Mouse (Mus musculus): ENCODE measurements around the gene Cnnm4. TPM values are rescaled to one million over a fixed set of nuclear protein-coding genes. Genes with fewer than 3 reads are reported as not detected.

Cnnm4 gene
- polyA plus RNA-seq, 1 experiment from 2014 or later, result 14.1 TPM

GRCm38 (mm10) chr1:36493299-36493698 lies 21.9 kb downstream of the Cnnm4 start:
- Histone ChIP-seq H3K27me3 (ENCODE audit: control insufficient read depth, insufficient read depth, low read length) (no peaks in the 10 kb centered on the region), H3K9ac (replicated peaks; ENCODE audit: low read depth, low read length) (no peak overlapping the region), H3K27ac (ENCODE audit: low read length) (no peak overlapping the region), H3K4me3 (ENCODE audit: low read depth, low read length) (no peak overlapping the region), H3K4me2 (replicated peaks; ENCODE audit: low read depth, low read length) (no peak overlapping the region), H3K9me3 (ENCODE audit: control insufficient read depth, low read depth, low read length) (no peaks in the 10 kb centered on the region), H3K4me1 (ENCODE audit: control insufficient read depth, insufficient read depth, low read length) (peaks cover 5% of the 10 kb centered on the region; the same call in 1 of the 2 replicates), H3K36me3 (ENCODE audit: control insufficient read depth, insufficient read depth, low read length) (no peaks in the 10 kb centered on the region)
- WGBS, result 74% methylated on average over 6 of the region's 6 CpGs
- ATAC-seq (ENCODE audit: insufficient number of reproducible peaks, insufficient read depth, low FRiP score, low read depth), result no peak

- ATAC-seq (ENCODE audit: insufficient number of reproducible peaks, insufficient read depth, low FRiP score, low read depth), result no peak
- no peak overlapping the region for H3K9ac ChIP-seq (replicated peaks; ENCODE audit: low read depth, low read length)
- H3K4me2 ChIP-seq (replicated peaks; ENCODE audit: low read depth, low read length), result no peak overlapping the region
- no peak overlapping the region for H3K27ac ChIP-seq (ENCODE audit: low read length)
- no peaks in the 10 kb centered on the region for H3K9me3 ChIP-seq (ENCODE audit: control insufficient read depth, low read depth, low read length)
- peaks cover 5% of the 10 kb centered on the region; the same call in 1 of the 2 replicates for H3K4me1 ChIP-seq (ENCODE audit: control insufficient read depth, insufficient read depth, low read length)
- no peak overlapping the region for H3K4me3 ChIP-seq (ENCODE audit: low read depth, low read length)
- no peaks in the 10 kb centered on the region for H3K27me3 ChIP-seq (ENCODE audit: control insufficient read depth, insufficient read depth, low read length)
- 53% methylated on average over 2 of the region's 2 CpGs for WGBS
- H3K36me3 ChIP-seq (ENCODE audit: control insufficient read depth, insufficient read depth, low read length), result peaks cover 3% of the 10 kb centered on the region
These were observed 25.3 kb downstream of the Cnnm4 start for GRCm38 (mm10) chr1:36496719-36497118.

- peaks cover under 1% of the 10 kb centered on the region; the same call in 1 of the 2 replicates for H3K4me1 ChIP-seq (ENCODE audit: control insufficient read depth, insufficient read depth, low read length)
- 90% methylated on average over 2 of the region's 2 CpGs for WGBS
- H3K27me3 ChIP-seq (ENCODE audit: control insufficient read depth, insufficient read depth, low read length), result no peaks in the 10 kb centered on the region
- no peak overlapping the region for H3K27ac ChIP-seq (ENCODE audit: low read length)
- no peak overlapping the region for H3K4me2 ChIP-seq (replicated peaks; ENCODE audit: low read depth, low read length)
- H3K9ac ChIP-seq (replicated peaks; ENCODE audit: low read depth, low read length), result no peak overlapping the region
- peaks cover 3% of the 10 kb centered on the region for H3K36me3 ChIP-seq (ENCODE audit: control insufficient read depth, insufficient read depth, low read length)
- no peak for ATAC-seq (ENCODE audit: insufficient number of reproducible peaks, insufficient read depth, low FRiP score, low read depth)
- no peak overlapping the region for H3K4me3 ChIP-seq (ENCODE audit: low read depth, low read length)
- no peaks in the 10 kb centered on the region for H3K9me3 ChIP-seq (ENCODE audit: control insufficient read depth, low read depth, low read length)
These were observed 25.9 kb downstream of the Cnnm4 start for GRCm38 (mm10) chr1:36497312-36497711.

- ATAC-seq (ENCODE audit: insufficient number of reproducible peaks, insufficient read depth, low FRiP score, low read depth), result no peak
- Histone ChIP-seq H3K4me3 (ENCODE audit: low read depth, low read length) (no peak overlapping the region), H3K27me3 (ENCODE audit: control insufficient read depth, insufficient read depth, low read length) (no peaks in the 10 kb centered on the region), H3K9me3 (ENCODE audit: control insufficient read depth, low read depth, low read length) (no peaks in the 10 kb centered on the region), H3K27ac (ENCODE audit: low read length) (no peak overlapping the region), H3K9ac (replicated peaks; ENCODE audit: low read depth, low read length) (no peak overlapping the region), H3K36me3 (ENCODE audit: control insufficient read depth, insufficient read depth, low read length) (peaks cover 3% of the 10 kb centered on the region), H3K4me2 (replicated peaks; ENCODE audit: low read depth, low read length) (no peak overlapping the region), H3K4me1 (ENCODE audit: control insufficient read depth, insufficient read depth, low read length) (no peaks in the 10 kb centered on the region)
- 7% methylated on average over 3 of the region's 3 CpGs for WGBS
These were observed 29.8 kb downstream of the Cnnm4 start for GRCm38 (mm10) chr1:36501261-36501660.

- Histone ChIP-seq H3K27me3 (ENCODE audit: control insufficient read depth, insufficient read depth, low read length) (no peaks in the 10 kb centered on the region), H3K36me3 (ENCODE audit: control insufficient read depth, insufficient read depth, low read length) (peaks cover 5% of the 10 kb centered on the region; the same call in 1 of the 2 replicates), H3K9me3 (ENCODE audit: control insufficient read depth, low read depth, low read length) (no peaks in the 10 kb centered on the region), H3K27ac (ENCODE audit: low read length) (no peak overlapping the region), H3K9ac (replicated peaks; ENCODE audit: low read depth, low read length) (no peak overlapping the region), H3K4me2 (replicated peaks; ENCODE audit: low read depth, low read length) (no peak overlapping the region), H3K4me3 (ENCODE audit: low read depth, low read length) (no peak overlapping the region), H3K4me1 (ENCODE audit: control insufficient read depth, insufficient read depth, low read length) (peaks cover 4% of the 10 kb centered on the region)
- no peak for ATAC-seq (ENCODE audit: insufficient number of reproducible peaks, insufficient read depth, low FRiP score, low read depth)
- 76% methylated on average over 5 of the region's 5 CpGs for WGBS
These were observed 36.8 kb downstream of the Cnnm4 start for GRCm38 (mm10) chr1:36508238-36508637.

- H3K9ac ChIP-seq (replicated peaks; ENCODE audit: low read depth, low read length), result peak within 1 kb of the TSS; percentile 81
- no peaks in the 10 kb centered on the region for H3K27me3 ChIP-seq (ENCODE audit: control insufficient read depth, insufficient read depth, low read length)
- peak within 1 kb of the TSS; percentile 82 for H3K4me3 ChIP-seq (ENCODE audit: low read depth, low read length)
- H3K27ac ChIP-seq (ENCODE audit: low read length), result peak within 1 kb of the TSS; percentile 99
- H3K4me2 ChIP-seq (replicated peaks; ENCODE audit: low read depth, low read length), result peak within 1 kb of the TSS; percentile 96
- peak; percentile 98 for ATAC-seq (ENCODE audit: insufficient number of reproducible peaks, insufficient read depth, low FRiP score, low read depth)
- H3K9me3 ChIP-seq (ENCODE audit: control insufficient read depth, low read depth, low read length), result no peaks in the 10 kb centered on the region
- H3K36me3 ChIP-seq (ENCODE audit: control insufficient read depth, insufficient read depth, low read length), result peaks cover 5% of the 10 kb centered on the region; the same call in 1 of the 2 replicates
- H3K4me1 ChIP-seq (ENCODE audit: control insufficient read depth, insufficient read depth, low read length), result peaks cover 19% of the 10 kb centered on the region
- WGBS, result 1% methylated on average over 51 of the region's 51 CpGs
These were observed 40.0 kb downstream of the Cnnm4 start, which contains the start of gene Cnnm3 for GRCm38 (mm10) chr1:36511289-36512021. Cnnm3 (plus strand) TSS chr1:36511867.

GRCm38 (mm10) chr1:36512089-36512965 lies 40.9 kb downstream of the Cnnm4 start:
- Histone ChIP-seq H3K36me3 (ENCODE audit: control insufficient read depth, insufficient read depth, low read length) (peaks cover 7% of the 10 kb centered on the region; the same call in 1 of the 2 replicates), H3K27me3 (ENCODE audit: control insufficient read depth, insufficient read depth, low read length) (no peaks in the 10 kb centered on the region), H3K4me2 (replicated peaks; ENCODE audit: low read depth, low read length) (peak overlapping the region; percentile 96), H3K4me1 (ENCODE audit: control insufficient read depth, insufficient read depth, low read length) (peaks cover 19% of the 10 kb centered on the region), H3K9me3 (ENCODE audit: control insufficient read depth, low read depth, low read length) (no peaks in the 10 kb centered on the region), H3K9ac (replicated peaks; ENCODE audit: low read depth, low read length) (peak overlapping the region; percentile 81), H3K4me3 (ENCODE audit: low read depth, low read length) (peak overlapping the region; percentile 82), H3K27ac (ENCODE audit: low read length) (peak overlapping the region; percentile 99)
- WGBS, result under 1% methylated on average over 96 of the region's 126 CpGs
- peak; percentile 51 for ATAC-seq (ENCODE audit: insufficient number of reproducible peaks, insufficient read depth, low FRiP score, low read depth)

GRCm38 (mm10) chr1:36512966-36513280 lies 41.5 kb downstream of the Cnnm4 start:
- ATAC-seq (ENCODE audit: insufficient number of reproducible peaks, insufficient read depth, low FRiP score, low read depth), result no peak
- peak overlapping the region; percentile 67; the same call in 1 of the 2 replicates for H3K27ac ChIP-seq (ENCODE audit: low read length)
- peaks cover 19% of the 10 kb centered on the region for H3K4me1 ChIP-seq (ENCODE audit: control insufficient read depth, insufficient read depth, low read length)
- H3K27me3 ChIP-seq (ENCODE audit: control insufficient read depth, insufficient read depth, low read length), result no peaks in the 10 kb centered on the region
- WGBS, result 1% methylated on average over 16 of the region's 16 CpGs
- peaks cover 4% of the 10 kb centered on the region; the same call in 1 of the 2 replicates for H3K36me3 ChIP-seq (ENCODE audit: control insufficient read depth, insufficient read depth, low read length)
- H3K9me3 ChIP-seq (ENCODE audit: control insufficient read depth, low read depth, low read length), result no peaks in the 10 kb centered on the region
- H3K4me2 ChIP-seq (replicated peaks; ENCODE audit: low read depth, low read length), result peak overlapping the region; percentile 96
- peak overlapping the region; percentile 82 for H3K4me3 ChIP-seq (ENCODE audit: low read depth, low read length)
- peak overlapping the region; percentile 81 for H3K9ac ChIP-seq (replicated peaks; ENCODE audit: low read depth, low read length)
